Mouse (Mus musculus) neural tube, embryonic 10.5 days (tissue): Measurements from ENCODE around the gene Gm3149.
A peak's percentile ranks its signal among the peaks of the same experiment; 100 is the strongest.
"Not testable (repeated sequence)": the region's sequence is repeated elsewhere in the genome, so short reads cannot be mapped to it uniquely, and the experiment has no call there.

ENCODE experiments used
- DNase-seq: peaks from one replicate; pipeline ENCODE4 v3.0.0-alpha.2; 2017; ENCODE audit warnings: low spot score; ENCODE audit errors: extremely low spot score

The Gm3149 gene

GRCm38 (mm10) chr14:4316983-4317382 lies at the start of gene Gm3149:
TSS of gene Gm3149 (plus strand) at chr14:4317283.
- not testable (repeated sequence) for DNase-seq

GRCm38 (mm10) chr14:4269238-4269950 lies 47.7 kb upstream of the Gm3149 start:
- not testable (repeated sequence) for DNase-seq

GRCm38 (mm10) chr14:4279828-4280227 lies 37.3 kb upstream of the Gm3149 start:
- DNase-seq = not testable (repeated sequence)

- peak; percentile 28 for DNase-seq
Observed at GRCm38 (mm10) chr14:4334476-4335080, 17.5 kb downstream of the Gm3149 start, which contains the start of gene 2610042L04Rik. TSS of gene 2610042L04Rik (plus strand) at chr14:4334763.

- not testable (repeated sequence) for DNase-seq
Observed at GRCm38 (mm10) chr14:4335506-4335905, 18.4 kb downstream of the Gm3149 start.

GRCm38 (mm10) chr14:4368991-4369390 lies 51.9 kb downstream of the Gm3149 start:
- not testable (repeated sequence) for DNase-seq

GRCm38 (mm10) chr14:4369691-4370090 lies 52.6 kb downstream of the Gm3149 start:
- DNase-seq = not testable (repeated sequence)
